Mouse (Mus musculus) inflammation-experienced regulatory T-cells, adult 6 months (primary cell): ENCODE measurements at regions not wholly inside any gene's neighbourhood (a gene's known extent, or its start where the extent isn't known, plus 50 kb on each side); places are given as distances from the start of the nearest gene placed in this dataset.

Source experiments
- ATAC-seq: one replicate; pipeline ENCODE4 v1.8.0; 2017

GRCm38 (mm10) chr5:77481811-77482210, 74.0 kb upstream of the Igfbp7 start:
- ATAC-seq, result no peak

- no peak for ATAC-seq
These were observed 70.0 kb upstream of the Igfbp7 start for GRCm38 (mm10) chr5:77477794-77478193.

GRCm38 (mm10) chr5:77473896-77474486, 66.2 kb upstream of the Igfbp7 start:
- no peak for ATAC-seq

- no peak for ATAC-seq
These were observed 61.5 kb upstream of the Igfbp7 start for GRCm38 (mm10) chr5:77469236-77469766.

GRCm38 (mm10) chr5:77468467-77468866, 60.6 kb upstream of the Igfbp7 start:
- peak; percentile 83 for ATAC-seq

- no peak for ATAC-seq
These were observed 57.2 kb upstream of the Igfbp7 start for GRCm38 (mm10) chr5:77464851-77465548.

- ATAC-seq, result peak; percentile 80
These were observed 52.3 kb upstream of the Igfbp7 start for GRCm38 (mm10) chr5:77459896-77460717.
